In genomic region chr1:74771845-74771930, GRCm38 (mm10) we compare ENCODE assay signal across 9 mouse cellular contexts. TPM values are rescaled to one million over a fixed set of nuclear protein-coding genes. Genes with fewer than 3 reads are reported as not detected.
DNase-seq lines count a peak whose midpoint lies in the region; ATAC-seq and TF ChIP-seq lines count a peak whose summit lies in the region.
"Had no signal": no experiment of that assay in that cellular context is flagged by ENCODE, and none has a peak within 500 bp of the region (broad histone marks: within the 10 kb centered on the region; RNA-seq: fewer than 3 reads in every experiment).

TSS of gene Wnt6 (plus strand) at chr1:74771892.

- DNase-seq in kidney, adult 18-20 months, result no peak
- no peak for DNase-seq in embryonic facial prominence, embryonic 11.5 days (ENCODE audit: low spot score)
- DNase-seq in hindbrain, postnatal 0 days (ENCODE audit: low spot score), result no peak
- no peak for DNase-seq in adrenal gland, postnatal 36 days
- DNase-seq in adrenal gland, postnatal 25 days, result no peak
- DNase-seq: cerebellum, adult 9-11 months had no signal

- TF ChIP-seq CTCF in hindbrain, postnatal 0 days (IDR thresholded peaks at IDR 0.05; ENCODE audit: low read depth), result no peak

- peak within 1 kb of the TSS; percentile 50 for H3K9ac ChIP-seq in kidney, embryonic 14.5 days (ENCODE audit: low read depth, low read length)
- peak within 1 kb of the TSS; percentile 7 for H3K9ac ChIP-seq in embryonic facial prominence, embryonic 11.5 days (replicated peaks; ENCODE audit: low read length)
- H3K9ac ChIP-seq in hindbrain, postnatal 0 days (replicated peaks; ENCODE audit: low read length), result 0 out of 2 replicates have a peak within 1 kb of the TSS, but pooled peaks have one; percentile 13
- peak within 1 kb of the TSS; percentile 54 for H3K9ac ChIP-seq in midbrain, embryonic 16.5 days (ENCODE audit: low read depth, low read length)

- H3K27me3 ChIP-seq in kidney, embryonic 14.5 days (ENCODE audit: control insufficient read depth, insufficient read depth, low read length), result peaks cover 48% of the 10 kb centered on the region
- H3K27me3 ChIP-seq in embryonic facial prominence, embryonic 11.5 days (ENCODE audit: control insufficient read depth, insufficient read depth, low read length), result peaks cover 60% of the 10 kb centered on the region
- H3K27me3 ChIP-seq in hindbrain, postnatal 0 days (ENCODE audit: insufficient read depth, low read length), result peaks cover 53% of the 10 kb centered on the region
- peaks cover 73% of the 10 kb centered on the region for H3K27me3 ChIP-seq in midbrain, embryonic 16.5 days (ENCODE audit: control insufficient read depth, insufficient read depth, low read depth, low read length)

- no peaks in the 10 kb centered on the region for H3K36me3 ChIP-seq in kidney, embryonic 14.5 days (ENCODE audit: control insufficient read depth, insufficient read depth, low read length)
- H3K36me3 ChIP-seq in embryonic facial prominence, embryonic 11.5 days (replicated peaks; ENCODE audit: control insufficient read depth, insufficient read depth, low read depth, low read length), result no peaks in the 10 kb centered on the region
- no peaks in the 10 kb centered on the region for H3K36me3 ChIP-seq in hindbrain, postnatal 0 days (ENCODE audit: insufficient read depth, low read length)
- H3K36me3 ChIP-seq in midbrain, embryonic 16.5 days (ENCODE audit: control insufficient read depth, insufficient read depth, low read length), result no peaks in the 10 kb centered on the region

- H3K4me3 ChIP-seq in kidney, embryonic 14.5 days (ENCODE audit: low read length), result peak within 1 kb of the TSS; percentile 50
- peak within 1 kb of the TSS; percentile 45 for H3K4me3 ChIP-seq in embryonic facial prominence, embryonic 11.5 days (ENCODE audit: low read depth, low read length)
- H3K4me3 ChIP-seq in hindbrain, postnatal 0 days (ENCODE audit: low read length), result peak within 1 kb of the TSS; percentile 40
- peak within 1 kb of the TSS; percentile 49 for H3K4me3 ChIP-seq in midbrain, embryonic 16.5 days (ENCODE audit: low read depth, low read length)

- no peak within 1 kb of the TSS for H3K27ac ChIP-seq in kidney, embryonic 14.5 days (ENCODE audit: low read depth, low read length)
- no peak within 1 kb of the TSS for H3K27ac ChIP-seq in embryonic facial prominence, embryonic 11.5 days (replicated peaks; ENCODE audit: low read depth, low read length)
- no peak within 1 kb of the TSS for H3K27ac ChIP-seq in hindbrain, postnatal 0 days
- H3K27ac ChIP-seq in midbrain, embryonic 16.5 days (ENCODE audit: low read length), result no peak within 1 kb of the TSS

- peaks cover 24% of the 10 kb centered on the region for H3K4me1 ChIP-seq in kidney, embryonic 14.5 days (ENCODE audit: control insufficient read depth, insufficient read depth, low read length)
- peaks cover 8% of the 10 kb centered on the region for H3K4me1 ChIP-seq in embryonic facial prominence, embryonic 11.5 days (ENCODE audit: control insufficient read depth, insufficient read depth, low read length)
- H3K4me1 ChIP-seq in hindbrain, postnatal 0 days (ENCODE audit: insufficient read depth, low read length), result 0 out of 2 replicates have a peak, but pooled peaks cover 9% of the 10 kb centered on the region
- peaks cover 24% of the 10 kb centered on the region for H3K4me1 ChIP-seq in midbrain, embryonic 16.5 days (ENCODE audit: control insufficient read depth, insufficient read depth, low read length)

- WGBS in kidney, embryonic 14.5 days, result no CpG with 5 or more reads among the region's 8 CpGs
- WGBS in embryonic facial prominence, embryonic 11.5 days, result no CpG with 5 or more reads among the region's 8 CpGs
- 0% methylated on average over 3 of the region's 8 CpGs for WGBS in hindbrain, postnatal 0 days
- WGBS in midbrain, embryonic 16.5 days, result 0% methylated on average over 3 of the region's 8 CpGs

- H3K9me3 ChIP-seq in kidney, embryonic 14.5 days (ENCODE audit: control insufficient read depth, low read length), result no peaks in the 10 kb centered on the region
- no peaks in the 10 kb centered on the region for H3K9me3 ChIP-seq in embryonic facial prominence, embryonic 11.5 days (replicated peaks; ENCODE audit: control insufficient read depth, low read length)
- no peaks in the 10 kb centered on the region for H3K9me3 ChIP-seq in hindbrain, postnatal 0 days (ENCODE audit: low read length)
- H3K9me3 ChIP-seq in midbrain, embryonic 16.5 days (replicated peaks; ENCODE audit: control insufficient read depth, low read length, poor library complexity, severe bottlenecking), result no peaks in the 10 kb centered on the region

- no peak for ATAC-seq in kidney, embryonic 14.5 days (ENCODE audit: low FRiP score, low TSS enrichment)
- ATAC-seq in embryonic facial prominence, embryonic 11.5 days (replicated peaks; ENCODE audit: insufficient number of reproducible peaks, low FRiP score, low TSS enrichment, low read depth), result no peak
- ATAC-seq in hindbrain, postnatal 0 days, result no peak
- no peak for ATAC-seq in midbrain, embryonic 16.5 days
- no peak for ATAC-seq in cerebellum, adult (ENCODE audit: insufficient number of reproducible peaks, low FRiP score, low TSS enrichment)

- H3K4me2 ChIP-seq in kidney, embryonic 14.5 days (replicated peaks; ENCODE audit: low read depth, low read length), result peak within 1 kb of the TSS; percentile 86
- peak within 1 kb of the TSS; percentile 88 for H3K4me2 ChIP-seq in embryonic facial prominence, embryonic 11.5 days (ENCODE audit: low read depth, low read length)
- H3K4me2 ChIP-seq in hindbrain, postnatal 0 days (ENCODE audit: low read depth, low read length), result peak within 1 kb of the TSS; percentile 75
- peak within 1 kb of the TSS; percentile 92 for H3K4me2 ChIP-seq in midbrain, embryonic 16.5 days (ENCODE audit: low read length)

RNA-seq across cellular contexts. Expression of gene Wnt6, which starts in this region (rescaled TPM):
- polyA plus RNA-seq in kidney, embryonic 14.5 days (2014; fragmentation: Nextera tagmentation; extraction: Ambion mirVana), result 3.1 and 3.4 TPM in 2 replicates
- polyA plus RNA-seq in embryonic facial prominence, embryonic 11.5 days (2014; fragmentation: Nextera tagmentation; extraction: Ambion mirVana), result 15.5 and 19.1 TPM in 2 replicates
- 5.9 and 11.2 TPM in 2 replicates for total RNA-seq in hindbrain, postnatal 0 days (2014; rRNA removed)
- 6.7 and 7.4 TPM in 2 replicates for polyA plus RNA-seq in hindbrain, postnatal 0 days (2015; fragmentation: Nextera tagmentation; extraction: Ambion mirVana)
- polyA plus RNA-seq in midbrain, embryonic 16.5 days (2015; fragmentation: Nextera tagmentation; extraction: Ambion mirVana), result 3.6 and 4.2 TPM in 2 replicates
- 1 to 10 TPM; 3.9 to 4.3 TPM for total RNA-seq in adrenal gland, postnatal 36 days (2021)
- 1.8 and 2.5 TPM in 2 replicates for total RNA-seq in adrenal gland, postnatal 25 days (2021)
